Mouse (Mus musculus): ENCODE results near the gene Prkn. TPM values are rescaled to one million over a fixed set of nuclear protein-coding genes. Genes with fewer than 3 reads are reported as not detected.

Prkn gene
- polyA plus RNA-seq, 1 experiment: 16.7 TPM

DNA sequence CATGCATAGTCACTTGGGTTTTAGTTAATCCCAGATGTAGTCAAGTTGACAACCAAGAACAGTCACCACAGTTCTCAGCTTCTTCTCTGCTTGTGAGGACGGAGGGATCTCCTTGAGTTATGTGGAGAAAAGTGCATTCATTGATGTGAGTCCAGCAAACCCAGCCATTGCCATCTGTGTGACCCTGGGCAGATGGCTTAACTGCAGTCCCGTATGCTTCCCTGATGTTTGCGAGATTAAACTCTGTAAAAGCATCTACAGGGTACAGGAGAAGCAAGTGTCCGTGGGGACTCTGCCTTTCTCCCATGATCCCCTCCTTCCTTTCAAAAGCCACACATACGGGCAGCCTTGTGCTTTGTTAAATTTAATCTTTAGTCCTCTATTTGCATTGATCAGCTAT lies 157.1 kb downstream of the Prkn start:
- H3K27ac ChIP-seq (ENCODE audit: insufficient read depth, low read length): no peak overlapping the region
- no peaks in the 10 kb centered on the region for H3K4me1 ChIP-seq (ENCODE audit: control insufficient read depth, insufficient read depth, low read length)
- 25% methylated on average over 5 of the region's 5 CpGs for WGBS
- peak in 1 of 2 experiments; percentile 16 for DNase-seq
- no peak for TF ChIP-seq CTCF (IDR thresholded peaks at IDR 0.05; ENCODE audit: borderline replicate concordance, insufficient read depth, low read depth, low read length)
- no peak for TF ChIP-seq POLR2A (IDR thresholded peaks at IDR 0.05; ENCODE audit: borderline replicate concordance, insufficient read depth, low read length)
- H3K27me3 ChIP-seq (ENCODE audit: control insufficient read depth, insufficient read depth, low read length): no peaks in the 10 kb centered on the region
- no peak overlapping the region for H3K4me3 ChIP-seq (replicated peaks; ENCODE audit: insufficient read depth, low read depth, low read length)

DNA sequence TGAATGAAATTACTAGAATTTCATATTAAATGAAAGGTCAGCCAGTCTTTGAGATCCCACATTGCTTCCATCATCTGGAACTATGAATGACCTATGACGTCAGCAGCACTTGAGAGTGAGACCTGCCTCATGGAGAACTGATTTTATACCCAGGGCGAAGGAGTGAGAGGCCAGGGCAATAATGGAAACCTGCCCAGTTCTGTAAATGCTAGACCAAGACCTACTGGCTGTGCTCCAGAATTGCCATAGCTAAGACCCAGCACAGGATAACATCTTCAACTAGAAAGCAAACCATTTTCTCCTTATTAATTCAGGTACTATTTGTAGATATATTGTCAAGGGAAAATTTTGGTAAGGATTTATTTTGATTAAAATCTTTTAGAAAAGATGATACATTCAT lies 183.2 kb downstream of the Prkn start:
- 31% methylated on average over 2 of the region's 2 CpGs for WGBS
- H3K27me3 ChIP-seq (ENCODE audit: control insufficient read depth, insufficient read depth, low read length): no peaks in the 10 kb centered on the region
- DNase-seq: peak in 1 of 2 experiments; percentile 49
- TF ChIP-seq POLR2A (IDR thresholded peaks at IDR 0.05; ENCODE audit: borderline replicate concordance, insufficient read depth, low read length) (no peak), CTCF (IDR thresholded peaks at IDR 0.05; ENCODE audit: borderline replicate concordance, insufficient read depth, low read depth, low read length) (no peak)
- H3K27ac ChIP-seq (ENCODE audit: insufficient read depth, low read length): no peak overlapping the region
- peaks cover 5% of the 10 kb centered on the region for H3K4me1 ChIP-seq (ENCODE audit: control insufficient read depth, insufficient read depth, low read length)
- H3K4me3 ChIP-seq (replicated peaks; ENCODE audit: insufficient read depth, low read depth, low read length): no peak overlapping the region

DNA sequence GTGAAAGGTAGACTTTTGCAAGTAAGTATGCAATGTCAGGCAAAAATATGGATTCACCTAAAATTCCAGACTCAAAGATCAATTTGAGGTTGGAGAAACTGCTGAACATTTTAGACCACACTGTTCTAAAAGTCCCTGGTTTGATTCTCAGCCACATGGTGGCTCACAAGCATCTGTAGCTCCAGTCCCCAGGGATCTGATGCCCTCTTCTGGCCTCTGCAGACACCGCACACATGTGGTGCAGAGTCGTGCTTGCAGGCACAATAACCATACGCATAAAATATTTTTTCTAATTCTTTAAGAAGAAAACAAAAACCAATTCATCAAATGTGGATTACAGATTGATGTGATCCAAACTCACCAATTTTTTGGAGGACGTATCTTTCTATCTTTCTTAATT lies 189.2 kb downstream of the Prkn start:
- peaks cover 6% of the 10 kb centered on the region; the same call in 1 of the 2 replicates for H3K4me1 ChIP-seq (ENCODE audit: control insufficient read depth, insufficient read depth, low read length)
- no peak overlapping the region for H3K27ac ChIP-seq (ENCODE audit: insufficient read depth, low read length)
- 95% methylated on average over 4 of the region's 4 CpGs for WGBS
- H3K4me3 ChIP-seq (replicated peaks; ENCODE audit: insufficient read depth, low read depth, low read length): no peak overlapping the region
- TF ChIP-seq POLR2A (IDR thresholded peaks at IDR 0.05; ENCODE audit: borderline replicate concordance, insufficient read depth, low read length) (no peak), CTCF (IDR thresholded peaks at IDR 0.05; ENCODE audit: borderline replicate concordance, insufficient read depth, low read depth, low read length) (no peak; the same call in 1 of the 2 replicates)
- DNase-seq: no peak
- no peaks in the 10 kb centered on the region for H3K27me3 ChIP-seq (ENCODE audit: control insufficient read depth, insufficient read depth, low read length)

DNA sequence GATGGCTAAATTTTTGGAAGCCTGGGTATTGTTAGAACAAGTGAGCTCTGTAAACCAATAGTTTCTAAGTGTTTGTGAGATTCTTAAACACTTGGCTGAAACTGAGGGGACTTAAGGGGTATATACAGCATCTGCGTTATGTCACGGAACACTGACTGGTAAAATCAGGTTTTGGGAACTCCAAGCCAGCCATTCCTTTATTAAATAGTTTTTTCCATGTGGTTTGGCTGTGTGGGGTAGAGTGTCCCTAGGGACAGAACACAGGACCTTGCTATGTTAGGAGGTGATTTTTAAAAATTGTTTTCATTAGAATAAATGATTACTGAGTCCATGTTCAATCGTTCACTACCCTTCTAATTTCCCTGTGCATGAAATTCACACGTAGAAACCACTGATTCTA lies 190.8 kb downstream of the Prkn start:
- Histone ChIP-seq H3K27me3 (ENCODE audit: control insufficient read depth, insufficient read depth, low read length) (no peaks in the 10 kb centered on the region), H3K4me3 (replicated peaks; ENCODE audit: insufficient read depth, low read depth, low read length) (no peak overlapping the region), H3K4me1 (ENCODE audit: control insufficient read depth, insufficient read depth, low read length) (peaks cover 6% of the 10 kb centered on the region; the same call in 1 of the 2 replicates), H3K27ac (ENCODE audit: insufficient read depth, low read length) (no peak overlapping the region)
- WGBS: 95% methylated on average over 4 of the region's 4 CpGs
- DNase-seq: no peak
- TF ChIP-seq CTCF (IDR thresholded peaks at IDR 0.05; ENCODE audit: borderline replicate concordance, insufficient read depth, low read depth, low read length): no peak
- no peak for TF ChIP-seq POLR2A (IDR thresholded peaks at IDR 0.05; ENCODE audit: borderline replicate concordance, insufficient read depth, low read length)

DNA sequence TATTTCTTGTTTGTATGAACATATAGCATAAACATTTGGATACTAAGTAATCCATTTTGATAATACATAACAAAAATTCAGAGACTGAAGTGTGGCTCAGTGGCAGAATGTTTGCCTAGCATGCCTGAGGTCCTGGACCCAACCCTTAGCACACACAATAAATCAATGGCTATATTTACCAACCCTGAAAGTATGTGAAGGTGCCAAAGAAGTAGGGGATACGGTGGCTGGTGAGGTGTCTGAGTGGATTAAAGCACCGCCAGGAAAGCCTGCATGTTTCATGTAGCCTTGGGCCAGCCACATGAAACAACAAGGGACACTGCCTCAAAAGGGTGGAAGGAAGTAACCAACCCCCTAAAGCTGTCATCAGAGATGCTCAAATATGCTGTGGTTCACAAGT lies 192.2 kb downstream of the Prkn start:
- TF ChIP-seq POLR2A (IDR thresholded peaks at IDR 0.05; ENCODE audit: borderline replicate concordance, insufficient read depth, low read length): no peak
- no peak for TF ChIP-seq CTCF (IDR thresholded peaks at IDR 0.05; ENCODE audit: borderline replicate concordance, insufficient read depth, low read depth, low read length)
- DNase-seq: no peak
- WGBS: 92% methylated on average over 2 of the region's 2 CpGs
- no peak overlapping the region for H3K4me3 ChIP-seq (replicated peaks; ENCODE audit: insufficient read depth, low read depth, low read length)
- no peak overlapping the region for H3K27ac ChIP-seq (ENCODE audit: insufficient read depth, low read length)
- peaks cover 6% of the 10 kb centered on the region; the same call in 1 of the 2 replicates for H3K4me1 ChIP-seq (ENCODE audit: control insufficient read depth, insufficient read depth, low read length)
- H3K27me3 ChIP-seq (ENCODE audit: control insufficient read depth, insufficient read depth, low read length): no peaks in the 10 kb centered on the region

DNA sequence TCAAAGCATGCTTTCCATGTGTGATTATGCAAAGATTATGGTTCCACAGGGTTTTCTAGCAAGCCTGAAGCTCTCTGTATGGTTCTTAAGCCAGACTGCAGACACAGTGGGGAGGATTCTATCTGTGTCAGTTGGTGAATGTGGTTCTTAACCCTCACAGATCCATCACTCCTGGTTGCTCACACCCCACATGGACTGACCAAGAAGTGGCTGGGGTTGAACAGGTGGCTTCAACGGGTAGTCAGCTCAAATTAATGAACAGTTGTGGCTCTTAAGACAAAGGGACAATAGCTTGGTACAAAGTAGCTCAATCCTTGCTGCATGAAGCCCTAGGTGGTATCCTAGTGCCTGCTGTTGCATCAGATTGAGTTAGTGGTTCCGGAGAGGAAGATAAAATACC lies 193.4 kb downstream of the Prkn start:
- H3K27me3 ChIP-seq (ENCODE audit: control insufficient read depth, insufficient read depth, low read length): no peaks in the 10 kb centered on the region
- H3K4me1 ChIP-seq (ENCODE audit: control insufficient read depth, insufficient read depth, low read length): peaks cover 6% of the 10 kb centered on the region; the same call in 1 of the 2 replicates
- H3K27ac ChIP-seq (ENCODE audit: insufficient read depth, low read length): no peak overlapping the region
- DNase-seq: peak; percentile 40 to 53
- 7% methylated on average over 2 of the region's 2 CpGs for WGBS
- no peak for TF ChIP-seq CTCF (IDR thresholded peaks at IDR 0.05; ENCODE audit: borderline replicate concordance, insufficient read depth, low read depth, low read length)
- no peak for TF ChIP-seq POLR2A (IDR thresholded peaks at IDR 0.05; ENCODE audit: borderline replicate concordance, insufficient read depth, low read length)
- no peak overlapping the region for H3K4me3 ChIP-seq (replicated peaks; ENCODE audit: insufficient read depth, low read depth, low read length)

DNA sequence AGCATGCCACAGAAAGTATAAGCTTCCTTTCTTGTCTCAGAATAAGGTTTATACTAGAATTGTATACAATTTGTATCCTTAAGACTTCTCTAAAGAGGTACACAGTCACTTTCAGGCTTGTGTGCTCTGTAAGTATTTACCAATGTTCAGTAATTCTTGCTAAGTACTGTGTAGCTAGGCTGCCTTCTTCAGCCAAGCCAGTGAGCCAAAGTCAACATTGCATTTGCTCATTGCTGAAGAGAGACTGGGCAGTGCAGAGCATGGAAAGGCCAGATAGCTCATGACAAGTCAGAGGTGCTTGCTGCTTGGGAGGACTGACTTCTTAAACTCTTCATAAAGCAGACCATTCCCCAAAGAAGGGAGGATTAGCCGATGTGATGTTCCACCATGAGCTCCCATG lies 198.1 kb downstream of the Prkn start:
- TF ChIP-seq CTCF (IDR thresholded peaks at IDR 0.05; ENCODE audit: borderline replicate concordance, insufficient read depth, low read depth, low read length) (no peak), POLR2A (IDR thresholded peaks at IDR 0.05; ENCODE audit: borderline replicate concordance, insufficient read depth, low read length) (no peak)
- WGBS: 94% methylated on average over 1 of the region's 1 CpGs
- DNase-seq: no peak

DNA sequence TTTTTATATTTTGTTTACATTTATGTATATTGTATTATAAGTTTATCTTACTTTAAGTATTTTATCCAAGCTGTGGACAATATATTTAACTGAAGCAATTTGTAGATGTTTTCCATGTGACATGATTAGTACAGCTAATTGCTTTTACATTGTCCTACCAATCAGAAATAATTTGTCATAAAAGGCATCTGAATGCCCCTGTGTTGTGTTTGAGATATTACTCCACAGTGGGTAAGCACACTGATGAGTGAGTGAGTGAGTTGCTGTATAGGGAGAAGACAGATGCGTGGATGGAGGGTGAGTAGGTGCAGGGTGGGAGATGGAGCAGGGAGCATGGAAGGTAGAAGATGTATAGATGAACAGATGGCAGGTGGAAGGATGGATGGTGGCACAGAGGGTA lies 218.8 kb downstream of the Prkn start:
- Histone ChIP-seq H3K4me3 (replicated peaks; ENCODE audit: insufficient read depth, low read depth, low read length) (no peak overlapping the region), H3K27me3 (ENCODE audit: control insufficient read depth, insufficient read depth, low read length) (no peaks in the 10 kb centered on the region), H3K27ac (ENCODE audit: insufficient read depth, low read length) (no peak overlapping the region), H3K4me1 (ENCODE audit: control insufficient read depth, insufficient read depth, low read length) (no peaks in the 10 kb centered on the region)
- 94% methylated on average over 1 of the region's 1 CpGs for WGBS
- no peak for DNase-seq
- no peak for TF ChIP-seq CTCF (IDR thresholded peaks at IDR 0.05; ENCODE audit: borderline replicate concordance, insufficient read depth, low read depth, low read length)
- no peak for TF ChIP-seq POLR2A (IDR thresholded peaks at IDR 0.05; ENCODE audit: borderline replicate concordance, insufficient read depth, low read length)

More for the DNA sequence above, 198.1 kb downstream of the Prkn start:
- Histone ChIP-seq H3K27ac (ENCODE audit: insufficient read depth, low read length) (no peak overlapping the region), H3K4me3 (replicated peaks; ENCODE audit: insufficient read depth, low read depth, low read length) (no peak overlapping the region), H3K4me1 (ENCODE audit: control insufficient read depth, insufficient read depth, low read length) (peaks cover 3% of the 10 kb centered on the region; the same call in 1 of the 2 replicates), H3K27me3 (ENCODE audit: control insufficient read depth, insufficient read depth, low read length) (no peaks in the 10 kb centered on the region)

Measured in cerebellum, adult 2 months (tissue).